In the genomic region with DNA sequence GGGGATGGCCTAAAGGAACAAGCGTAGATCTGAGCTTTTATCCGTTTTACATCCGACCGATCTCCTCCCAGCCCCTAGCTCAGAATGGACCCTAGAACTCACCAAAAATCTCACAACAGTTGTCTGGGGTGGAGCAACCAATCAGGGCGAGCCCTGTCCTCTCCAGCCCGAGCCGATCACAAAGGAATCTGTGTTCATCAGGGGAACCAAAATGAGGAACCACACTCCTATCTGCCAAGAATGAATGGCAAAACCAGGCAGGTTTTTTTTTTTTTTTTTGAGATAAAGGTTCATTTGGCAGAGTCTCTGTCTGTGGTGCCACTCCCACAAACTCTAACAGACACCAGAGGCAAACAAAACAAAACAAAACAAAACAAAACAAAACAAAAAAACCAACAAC, we compare ENCODE assay signal across 8 mouse cellular contexts. TPM values are rescaled to one million over a fixed set of nuclear protein-coding genes. Genes with fewer than 3 reads are reported as not detected.
A peak's percentile ranks its signal among the peaks of the same experiment; 100 is the strongest.
DNase-seq lines count a peak whose midpoint lies in the region; ATAC-seq and TF ChIP-seq lines count a peak whose summit lies in the region.

No protein-coding gene starts in this region.

- no peaks in the 10 kb centered on the region for H3K27me3 ChIP-seq in hindbrain, embryonic 14.5 days (ENCODE audit: control insufficient read depth, insufficient read depth, low read length)
- H3K27me3 ChIP-seq in hindbrain, embryonic 11.5 days (ENCODE audit: control insufficient read depth, insufficient read depth, low read length) = no peaks in the 10 kb centered on the region
- no peaks in the 10 kb centered on the region for H3K27me3 ChIP-seq in midbrain, embryonic 11.5 days (ENCODE audit: control insufficient read depth, insufficient read depth, low read length)

- H3K4me3 ChIP-seq in hindbrain, embryonic 14.5 days (replicated peaks; ENCODE audit: low read length) = no peak overlapping the region
- no peak overlapping the region for H3K4me3 ChIP-seq in hindbrain, embryonic 11.5 days (ENCODE audit: low read depth, low read length)
- H3K4me3 ChIP-seq in embryonic fibroblast, embryonic 13.5 days (ENCODE audit: insufficient read depth, low read length) = peak overlapping the region; percentile 10; the same call in 1 of the 2 replicates
- H3K4me3 ChIP-seq in midbrain, embryonic 11.5 days (ENCODE audit: low read depth, low read length) = no peak overlapping the region

- no peaks in the 10 kb centered on the region for H3K36me3 ChIP-seq in hindbrain, embryonic 14.5 days (replicated peaks; ENCODE audit: control insufficient read depth, insufficient read depth)
- H3K36me3 ChIP-seq in hindbrain, embryonic 11.5 days (ENCODE audit: control insufficient read depth, insufficient read depth, low read length) = no peaks in the 10 kb centered on the region
- H3K36me3 ChIP-seq in midbrain, embryonic 11.5 days (ENCODE audit: control insufficient read depth, insufficient read depth, low read length) = no peaks in the 10 kb centered on the region

- no peak overlapping the region for H3K9ac ChIP-seq in hindbrain, embryonic 14.5 days
- no peak overlapping the region for H3K9ac ChIP-seq in hindbrain, embryonic 11.5 days (ENCODE audit: low read depth, low read length)
- H3K9ac ChIP-seq in midbrain, embryonic 11.5 days (ENCODE audit: low read length) = peak overlapping the region; percentile 34; the same call in 1 of the 2 replicates

- DNase-seq in hindbrain, embryonic 14.5 days (ENCODE audit: low spot score) = no peak
- DNase-seq in hindbrain, embryonic 11.5 days (ENCODE audit: low spot score) = no peak
- peak; percentile 45 to 50 for DNase-seq in B cell, adult 2 months
- DNase-seq in midbrain, embryonic 11.5 days (ENCODE audit: low spot score, missing footprints) = no peak
- DNase-seq in testis, postnatal 10 days (ENCODE audit: low spot score) = no peak
- DNase-seq in cerebellum, postnatal 4 days (ENCODE audit: low spot score in 2 of 2) = no peak
- no peak for DNase-seq in layer of hippocampus, adult 11-12 months (ENCODE audit: low spot score)

- H3K27ac ChIP-seq in hindbrain, embryonic 14.5 days = no peak overlapping the region
- H3K27ac ChIP-seq in hindbrain, embryonic 11.5 days (ENCODE audit: low read depth, low read length) = no peak overlapping the region
- no peak overlapping the region for H3K27ac ChIP-seq in embryonic fibroblast, embryonic 13.5 days (ENCODE audit: insufficient read depth, low read length)
- no peak overlapping the region for H3K27ac ChIP-seq in midbrain, embryonic 11.5 days (ENCODE audit: low read depth, low read length)

- no peaks in the 10 kb centered on the region for H3K9me3 ChIP-seq in hindbrain, embryonic 14.5 days (ENCODE audit: control insufficient read depth, low read length)
- H3K9me3 ChIP-seq in hindbrain, embryonic 11.5 days (ENCODE audit: control insufficient read depth, low read length) = no peaks in the 10 kb centered on the region
- no peaks in the 10 kb centered on the region for H3K9me3 ChIP-seq in midbrain, embryonic 11.5 days (ENCODE audit: control insufficient read depth, low read length)

- WGBS in hindbrain, embryonic 14.5 days = 40% methylated on average over 7 of the region's 7 CpGs
- 45% methylated on average over 7 of the region's 7 CpGs for WGBS in hindbrain, embryonic 11.5 days
- 29% methylated on average over 7 of the region's 7 CpGs for WGBS in midbrain, embryonic 11.5 days

- TF ChIP-seq POLR2A in embryonic fibroblast, embryonic 13.5 days (IDR thresholded peaks at IDR 0.05; ENCODE audit: low read depth, low read length) = no peak

- H3K4me2 ChIP-seq in hindbrain, embryonic 14.5 days (replicated peaks) = peak overlapping the region; percentile 54
- no peak overlapping the region for H3K4me2 ChIP-seq in hindbrain, embryonic 11.5 days (replicated peaks; ENCODE audit: low read depth, low read length)
- peak overlapping the region; percentile 23 for H3K4me2 ChIP-seq in midbrain, embryonic 11.5 days

- H3K4me1 ChIP-seq in hindbrain, embryonic 14.5 days (replicated peaks; ENCODE audit: control insufficient read depth, insufficient read depth, low read length) = peaks cover 51% of the 10 kb centered on the region
- peaks cover 10% of the 10 kb centered on the region; the same call in 1 of the 2 replicates for H3K4me1 ChIP-seq in hindbrain, embryonic 11.5 days (replicated peaks; ENCODE audit: control insufficient read depth, insufficient read depth, low read length)
- peaks cover 10% of the 10 kb centered on the region for H3K4me1 ChIP-seq in embryonic fibroblast, embryonic 13.5 days (ENCODE audit: control insufficient read depth, insufficient read depth, low read length)
- H3K4me1 ChIP-seq in midbrain, embryonic 11.5 days (ENCODE audit: control insufficient read depth, insufficient read depth, low read length) = peaks cover 45% of the 10 kb centered on the region

- ATAC-seq in hindbrain, embryonic 14.5 days (ENCODE audit: low FRiP score) = no peak
- no peak for ATAC-seq in hindbrain, embryonic 11.5 days (ENCODE audit: low FRiP score)
- ATAC-seq in midbrain, embryonic 11.5 days (ENCODE audit: low FRiP score) = no peak

- TF ChIP-seq CTCF in embryonic fibroblast, embryonic 13.5 days (IDR thresholded peaks at IDR 0.05; ENCODE audit: borderline replicate concordance, insufficient read depth, low read length) = no peak

RNA-seq across cellular contexts. Expression of gene Map3k14, which starts 2.1 kb away (rescaled TPM):
- 2.9 and 4.0 TPM in 2 replicates for polyA plus RNA-seq in hindbrain, embryonic 14.5 days (2014; fragmentation: Nextera tagmentation; extraction: Ambion mirVana)
- polyA plus RNA-seq in hindbrain, embryonic 11.5 days (2014; fragmentation: Nextera tagmentation; extraction: Ambion mirVana) = 3.0 and 3.3 TPM in 2 replicates
- 8.4 and 8.5 TPM in 2 replicates for polyA plus RNA-seq in embryonic fibroblast, embryonic 13.5 days (2011; ENCODE audit: insufficient read length, low read depth, missing spikeins)
- 2.3 and 3.3 TPM in 2 replicates for polyA plus RNA-seq in midbrain, embryonic 11.5 days (2014; fragmentation: Nextera tagmentation; extraction: Ambion mirVana)

RNA-seq across cellular contexts. Expression of gene Spata32, which starts 47.0 kb away (rescaled TPM):
- polyA plus RNA-seq in hindbrain, embryonic 14.5 days (2014; fragmentation: Nextera tagmentation; extraction: Ambion mirVana) = 0.29 and 0.31 TPM in 2 replicates
- not detected in 2 replicates for polyA plus RNA-seq in hindbrain, embryonic 11.5 days (2014; fragmentation: Nextera tagmentation; extraction: Ambion mirVana)
- polyA plus RNA-seq in embryonic fibroblast, embryonic 13.5 days (2011; ENCODE audit: insufficient read length, low read depth, missing spikeins) = not detected in 2 replicates
- 0.15 TPM in 1 of 2 replicates, not detected in the other for polyA plus RNA-seq in midbrain, embryonic 11.5 days (2014; fragmentation: Nextera tagmentation; extraction: Ambion mirVana)

RNA-seq across cellular contexts. Expression of gene 1700023F06Rik, which starts 56.9 kb away (rescaled TPM):
- 1.9 TPM in 2 replicates for polyA plus RNA-seq in hindbrain, embryonic 14.5 days (2014; fragmentation: Nextera tagmentation; extraction: Ambion mirVana)
- polyA plus RNA-seq in hindbrain, embryonic 11.5 days (2014; fragmentation: Nextera tagmentation; extraction: Ambion mirVana) = 0.25 and 0.27 TPM in 2 replicates
- 0.68 TPM in 1 of 2 replicates, not detected in the other for polyA plus RNA-seq in embryonic fibroblast, embryonic 13.5 days (2011; ENCODE audit: insufficient read length, low read depth, missing spikeins)
- 0.12 and 0.14 TPM in 2 replicates for polyA plus RNA-seq in midbrain, embryonic 11.5 days (2014; fragmentation: Nextera tagmentation; extraction: Ambion mirVana)

Comparison
In these comparisons a context has a peak if more than half of its experiments do, and no peak if none do; other contexts are left out.
1. DNase-seq: peak in B cell, adult 2 months (2 of 2); none in hindbrain, embryonic 14.5 days (single experiment), hindbrain, embryonic 11.5 days (single experiment), midbrain, embryonic 11.5 days (single experiment), testis, postnatal 10 days (single experiment), cerebellum, postnatal 4 days (0 of 2) and layer of hippocampus, adult 11-12 months (single experiment).